Mouse (Mus musculus): ENCODE data around the gene 4930447C04Rik.

The 4930447C04Rik gene

DNA sequence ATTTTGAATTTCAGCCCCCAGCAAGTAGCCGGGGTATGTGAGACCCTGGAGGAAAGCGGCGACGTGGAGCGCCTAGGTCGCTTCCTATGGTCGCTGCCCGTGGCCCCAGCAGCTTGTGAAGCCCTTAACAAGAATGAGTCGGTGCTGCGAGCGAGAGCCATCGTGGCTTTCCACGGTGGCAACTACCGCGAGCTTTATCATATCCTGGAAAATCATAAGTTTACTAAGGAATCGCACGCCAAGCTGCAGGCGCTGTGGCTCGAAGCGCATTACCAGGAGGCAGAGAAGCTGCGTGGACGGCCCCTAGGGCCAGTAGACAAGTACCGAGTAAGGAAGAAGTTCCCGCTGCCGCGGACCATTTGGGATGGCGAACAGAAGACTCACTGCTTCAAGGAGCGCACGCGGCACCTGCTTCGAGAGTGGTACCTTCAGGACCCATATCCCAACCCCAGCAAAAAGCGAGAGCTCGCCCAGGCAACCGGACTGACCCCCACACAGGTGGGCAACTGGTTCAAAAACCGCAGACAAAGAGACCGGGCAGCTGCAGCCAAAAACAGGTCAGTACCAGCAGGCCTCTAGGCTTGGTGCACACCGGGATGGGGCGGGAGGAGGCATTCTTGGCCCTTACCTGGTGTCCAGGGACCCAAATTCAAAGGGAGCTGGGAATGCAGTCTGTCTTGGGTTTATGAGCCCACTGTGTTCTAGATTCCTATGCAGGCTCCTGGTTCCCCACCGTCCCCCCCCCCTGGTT, at the start of gene 4930447C04Rik:
TSS of gene 4930447C04Rik (minus strand) at position 704 of the 751 bp plus-strand sequence.
- no peak for DNase-seq

DNA sequence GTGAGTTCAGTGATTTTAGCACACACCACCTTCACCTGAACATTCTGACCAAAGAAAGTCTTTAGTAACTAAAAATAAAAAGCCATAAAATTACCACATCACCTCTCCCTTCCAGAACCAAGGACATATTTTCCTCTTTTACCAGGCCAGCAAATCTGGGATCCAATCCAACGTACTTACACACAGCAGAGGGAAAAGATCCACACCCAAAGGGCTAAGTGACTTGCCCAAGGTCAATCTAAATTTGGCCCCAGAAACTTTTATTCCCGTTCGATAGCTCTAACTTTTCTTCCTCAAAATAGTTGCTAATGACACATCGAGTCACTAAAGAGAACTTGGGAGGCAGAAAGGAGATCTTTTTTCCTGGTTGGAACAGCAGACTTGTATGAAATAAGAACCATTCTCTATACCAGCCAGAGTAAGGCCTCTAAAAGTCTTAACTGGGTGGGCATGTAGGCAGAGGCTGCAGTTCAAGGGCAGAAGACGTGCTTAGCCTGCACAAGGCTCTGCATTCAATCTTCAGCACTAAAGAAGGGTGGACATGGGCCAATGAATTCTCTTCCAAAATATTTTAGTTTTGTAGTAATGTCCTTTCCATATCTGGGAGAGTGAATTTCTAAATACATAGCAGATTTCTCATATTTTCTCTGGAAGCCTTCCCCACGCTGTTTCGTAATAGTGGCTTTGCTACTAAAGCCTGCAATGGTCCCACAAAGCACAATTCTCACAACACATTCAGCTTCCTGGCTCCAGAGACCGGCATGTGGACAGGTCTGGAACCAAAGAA, 42.7 kb upstream of the 4930447C04Rik start:
- DNase-seq, result peak; percentile 4 to 33

DNA sequence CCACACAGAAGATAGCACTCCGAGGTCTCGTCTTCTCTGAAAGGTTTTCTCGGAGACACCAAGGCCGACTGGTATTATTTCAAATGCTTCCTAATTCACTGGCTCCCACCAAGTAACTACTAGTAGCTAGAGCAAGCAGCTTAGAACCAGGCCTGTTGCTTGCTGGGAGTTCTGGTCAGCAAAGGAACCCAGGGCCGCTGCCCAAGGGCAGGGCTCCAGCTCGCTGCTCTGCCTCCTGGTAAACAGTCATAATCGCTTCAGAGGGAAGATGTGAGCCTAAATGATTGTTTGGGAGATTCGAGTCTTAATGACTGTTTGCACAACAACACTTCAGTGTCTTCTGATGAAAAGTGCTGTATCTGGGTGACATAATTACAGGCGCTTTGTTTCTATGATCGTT, 42.0 kb upstream of the 4930447C04Rik start:
- peak in 1 of 2 experiments; percentile 9 for DNase-seq

DNA sequence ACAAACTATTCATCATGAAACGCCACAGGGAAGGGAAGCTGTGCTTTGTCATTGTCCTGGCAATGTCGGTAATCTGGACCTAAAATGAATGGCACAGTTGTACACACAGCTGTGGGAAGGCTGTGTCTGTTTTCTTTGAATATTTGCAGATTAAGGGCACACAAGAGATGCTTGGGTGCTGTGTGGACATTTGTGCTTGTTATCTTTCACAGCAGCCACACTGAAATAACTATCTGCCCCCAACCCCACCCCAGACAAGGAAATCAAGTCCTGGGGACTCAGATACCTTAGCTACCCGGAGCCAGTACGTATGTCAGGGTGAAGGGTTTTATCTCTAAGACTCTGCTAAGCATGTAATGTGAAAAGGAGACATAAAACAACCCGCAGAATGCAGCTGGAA, 38.7 kb upstream of the 4930447C04Rik start:
- DNase-seq, result no peak

DNA sequence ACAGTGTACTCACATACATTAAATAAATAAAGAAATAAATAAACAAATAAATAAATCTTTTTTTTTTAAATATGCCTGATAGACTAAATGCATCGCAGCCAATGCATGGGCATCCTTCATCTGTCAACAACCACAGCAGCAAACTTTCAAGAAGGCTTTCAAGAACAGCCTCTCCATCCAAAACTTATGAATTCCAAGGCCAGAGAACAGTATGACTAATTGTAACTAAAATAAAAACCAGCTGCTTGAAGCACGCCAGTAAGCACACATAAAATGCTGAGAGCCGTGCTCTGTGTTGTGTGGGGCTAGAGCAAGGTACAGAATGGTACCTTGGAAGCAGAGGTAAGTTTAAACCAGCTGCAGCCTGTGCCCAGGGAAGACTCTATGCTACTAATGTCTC, 37.3 kb upstream of the 4930447C04Rik start:
- no peak for DNase-seq

DNA sequence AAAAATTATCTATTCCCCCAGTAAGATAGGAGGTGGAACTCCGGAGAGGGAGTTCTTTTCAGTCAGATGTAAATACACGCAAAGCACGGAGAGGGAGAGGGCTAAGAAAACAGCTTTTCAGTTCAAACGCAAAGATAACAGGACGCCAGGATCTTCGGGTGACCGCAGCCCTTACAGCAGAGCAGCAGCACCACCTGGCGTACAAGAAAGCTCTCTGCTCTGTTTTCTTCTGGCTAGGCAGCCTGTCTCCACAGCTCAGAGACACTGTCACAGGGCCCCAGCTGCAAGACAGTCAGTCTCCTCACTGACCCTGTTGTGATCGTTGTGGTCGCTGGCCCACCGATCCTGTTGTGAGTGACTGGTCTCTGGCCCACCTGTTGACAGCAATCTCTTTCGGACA, 36.1 kb upstream of the 4930447C04Rik start:
- DNase-seq, result peak; percentile 65 to 85

DNA sequence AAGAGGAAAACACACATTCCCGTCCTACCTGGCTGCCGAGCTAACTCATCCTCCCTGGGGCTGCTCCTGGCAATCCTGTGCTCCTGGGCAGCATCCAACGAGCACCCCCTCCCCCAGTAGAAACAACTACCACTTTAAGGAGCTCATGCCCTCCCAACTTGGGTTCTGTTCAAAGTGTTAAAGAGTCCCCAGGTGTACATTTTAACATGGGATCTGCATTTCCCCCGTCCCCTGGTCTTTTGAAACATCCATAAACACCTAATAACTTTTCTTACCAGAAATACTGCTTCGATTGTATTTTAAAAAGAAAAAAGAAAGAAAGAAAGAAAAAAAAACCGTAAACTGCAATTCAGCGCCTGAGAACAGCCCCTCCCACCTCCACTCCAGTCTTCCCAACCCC, 35.6 kb upstream of the 4930447C04Rik start:
- no peak for DNase-seq

DNA sequence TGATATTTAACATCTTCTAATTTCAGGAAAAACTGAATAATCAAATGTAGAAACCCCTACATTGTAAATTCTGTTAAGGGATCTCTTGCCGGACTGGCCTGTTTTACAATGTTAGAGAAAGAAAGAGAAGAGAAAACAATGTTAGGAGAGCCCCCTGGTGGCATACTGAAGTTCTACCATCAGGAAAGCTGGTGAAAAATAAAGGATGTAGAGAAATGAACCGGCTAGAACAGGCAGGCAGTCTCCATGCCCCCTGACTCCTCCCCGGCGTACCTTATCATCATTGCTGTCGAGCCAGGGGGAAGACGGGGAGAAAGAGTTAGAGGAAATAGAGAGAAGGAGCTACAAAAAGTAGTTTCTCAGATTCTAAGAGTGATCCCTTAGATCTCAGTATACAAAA, 32.6 kb upstream of the 4930447C04Rik start:
- DNase-seq, result peak; percentile 46 to 79

DNA sequence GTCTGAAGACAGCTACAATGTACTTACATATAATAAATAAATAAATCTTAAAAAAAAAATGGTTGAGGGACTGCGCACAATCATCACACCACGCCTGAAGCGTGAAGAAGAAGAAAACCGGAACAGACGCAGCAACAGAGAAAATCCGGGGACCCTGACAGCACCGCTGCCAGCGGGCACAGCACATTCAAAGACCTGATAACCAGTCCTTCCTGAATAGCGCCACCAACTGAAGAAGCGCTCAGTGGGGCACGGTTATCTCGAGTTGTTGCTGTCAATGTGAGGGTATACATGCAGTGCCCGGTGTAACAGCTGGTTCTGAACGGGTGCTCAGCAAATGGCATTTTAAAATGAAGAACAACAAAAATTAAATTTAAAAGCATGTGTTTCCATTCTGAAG, 30.0 kb upstream of the 4930447C04Rik start:
- no peak for DNase-seq

DNA sequence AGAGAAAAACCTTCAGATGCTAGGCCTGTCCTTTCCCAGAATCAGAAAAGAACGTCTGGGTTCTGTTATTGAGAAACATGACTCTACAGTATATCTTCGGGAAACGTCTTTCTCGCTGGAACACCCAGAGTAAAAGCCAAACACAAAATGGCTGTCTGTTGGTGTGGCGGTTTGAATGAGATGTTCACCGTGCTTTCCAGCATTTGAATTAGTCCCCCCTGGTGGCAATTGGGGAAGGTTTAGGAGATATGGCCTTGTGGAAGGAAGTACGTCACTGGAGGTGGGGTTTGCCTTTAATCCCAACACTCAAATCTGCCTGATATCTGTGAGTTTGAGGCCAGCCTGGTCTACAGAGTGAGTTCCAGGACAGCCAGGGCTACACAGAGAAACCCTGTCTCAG, 27.0 kb upstream of the 4930447C04Rik start:
- DNase-seq, result no peak

DNA sequence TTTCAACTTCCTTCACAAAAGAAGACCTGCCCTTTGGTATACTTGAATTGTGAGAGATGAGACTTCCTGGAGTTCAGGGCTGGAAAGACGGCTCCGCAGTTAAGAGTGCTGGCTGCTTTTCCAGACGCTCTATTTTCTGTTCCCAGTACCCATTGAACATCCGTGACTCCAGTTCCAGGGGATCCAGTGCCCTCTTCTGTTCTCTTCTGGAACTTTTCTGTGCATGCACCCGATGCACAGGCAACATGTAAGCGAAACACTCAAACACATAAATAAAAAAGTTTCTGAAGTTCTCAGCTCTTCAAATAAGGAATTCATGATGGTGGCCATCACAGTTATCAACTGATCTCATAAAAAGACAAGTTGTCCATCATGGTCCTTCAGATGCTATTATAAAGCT, 22.2 kb upstream of the 4930447C04Rik start:
- no peak for DNase-seq

DNA sequence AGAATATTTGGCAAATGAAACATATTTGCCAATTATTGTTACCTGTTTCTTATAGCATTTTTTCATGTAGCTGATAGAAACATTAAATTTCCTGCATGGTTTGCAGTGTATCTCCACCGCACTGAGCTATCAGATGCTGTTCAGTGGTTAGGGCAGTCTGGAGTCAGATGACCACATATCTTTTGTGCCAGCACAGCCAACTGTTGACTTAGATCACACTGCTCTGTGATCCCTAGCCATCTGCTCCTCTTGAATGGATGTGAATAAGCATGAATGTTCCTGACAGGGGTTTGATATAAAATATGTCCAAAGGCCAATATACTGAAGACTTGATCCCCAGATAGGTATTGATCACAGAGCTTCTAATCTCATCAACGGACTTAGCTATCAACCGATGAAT, 17.9 kb upstream of the 4930447C04Rik start:
- no peak for DNase-seq

DNA sequence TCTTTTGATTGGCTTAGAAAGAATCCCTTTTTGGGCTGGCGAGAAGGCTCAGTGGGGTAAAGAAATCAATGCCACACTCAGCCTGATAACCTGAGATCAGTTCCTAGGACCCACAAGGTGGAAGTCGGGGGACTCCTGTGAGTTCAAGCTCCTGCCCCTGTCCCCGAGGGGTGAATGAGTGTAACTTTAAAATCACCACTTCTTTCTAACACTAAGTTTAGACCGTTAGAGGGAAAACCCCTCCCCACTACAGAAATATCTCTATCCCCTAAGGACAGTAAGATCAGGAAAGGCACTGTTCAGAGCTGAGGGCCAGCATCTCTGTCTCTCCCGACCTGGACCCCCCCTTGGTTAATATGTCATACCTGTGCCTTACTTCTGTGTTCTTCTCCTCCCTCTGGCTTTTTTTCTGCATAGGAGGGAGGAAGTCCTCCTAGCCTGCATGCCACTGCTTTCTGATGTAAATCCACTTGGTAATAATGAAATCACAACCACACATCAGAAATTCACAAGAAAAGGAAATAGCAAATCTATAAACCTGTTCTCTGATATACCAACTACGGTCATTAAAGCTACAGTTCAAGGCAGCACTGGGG, 17.4 kb upstream of the 4930447C04Rik start:
- DNase-seq, result no peak

DNA sequence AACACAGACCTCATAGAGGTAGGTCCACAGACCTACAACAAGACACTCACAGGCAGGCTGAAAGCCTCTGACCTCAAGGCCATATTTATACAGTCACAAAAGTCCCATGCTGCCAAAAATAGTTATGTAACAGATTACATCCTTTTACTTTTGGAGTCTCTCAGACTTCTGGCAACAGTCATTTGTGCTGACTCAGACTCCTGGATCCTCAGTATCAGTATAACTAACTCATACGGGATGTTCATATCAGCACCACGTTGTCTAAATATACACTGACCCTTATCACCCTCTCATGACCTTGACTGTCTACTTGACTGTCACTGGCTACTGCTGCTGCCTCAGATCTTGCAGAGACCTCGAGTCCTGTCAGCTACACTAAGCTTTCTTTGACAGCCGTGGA, 14.3 kb upstream of the 4930447C04Rik start:
- DNase-seq, result no peak

DNA sequence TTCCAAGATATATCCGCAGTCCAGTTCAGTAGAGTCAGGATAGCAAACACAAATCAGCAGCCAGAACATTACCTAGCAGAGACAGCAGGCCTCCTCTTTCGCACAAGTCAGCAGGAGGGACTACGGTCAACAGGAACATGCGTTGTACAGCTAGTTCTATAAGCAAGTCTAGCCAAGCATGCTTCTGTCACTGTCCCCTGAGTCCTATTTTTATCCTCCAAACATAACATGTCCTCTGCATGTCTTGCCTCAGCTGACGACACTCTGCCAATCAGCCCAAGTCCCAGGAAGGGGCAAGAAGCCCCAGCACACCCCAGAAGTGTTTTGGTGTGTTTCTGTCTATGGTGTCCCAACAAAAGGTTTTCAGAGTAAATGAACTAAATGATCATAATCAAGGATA, 13.3 kb upstream of the 4930447C04Rik start:
- DNase-seq, result no peak

DNA sequence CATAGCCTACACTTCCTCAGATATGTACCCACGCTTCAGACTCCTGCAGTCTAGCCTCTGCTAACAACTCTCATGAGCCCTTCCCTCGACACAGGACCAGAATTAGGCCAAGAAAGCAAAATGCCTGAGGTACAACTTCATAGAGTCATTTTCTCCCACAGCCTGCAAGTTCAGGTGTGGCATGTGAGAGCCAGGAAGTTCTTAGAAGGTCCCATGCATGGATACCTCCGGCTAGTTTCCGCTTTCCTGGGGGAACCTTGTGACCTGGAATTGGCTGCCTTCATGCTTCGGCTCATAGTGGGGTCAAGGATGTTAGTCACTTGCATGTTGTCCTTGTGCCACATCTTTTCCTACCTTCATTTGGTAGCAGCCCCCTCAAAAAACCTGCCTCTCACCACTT, 12.5 kb upstream of the 4930447C04Rik start:
- DNase-seq, result no peak

DNA sequence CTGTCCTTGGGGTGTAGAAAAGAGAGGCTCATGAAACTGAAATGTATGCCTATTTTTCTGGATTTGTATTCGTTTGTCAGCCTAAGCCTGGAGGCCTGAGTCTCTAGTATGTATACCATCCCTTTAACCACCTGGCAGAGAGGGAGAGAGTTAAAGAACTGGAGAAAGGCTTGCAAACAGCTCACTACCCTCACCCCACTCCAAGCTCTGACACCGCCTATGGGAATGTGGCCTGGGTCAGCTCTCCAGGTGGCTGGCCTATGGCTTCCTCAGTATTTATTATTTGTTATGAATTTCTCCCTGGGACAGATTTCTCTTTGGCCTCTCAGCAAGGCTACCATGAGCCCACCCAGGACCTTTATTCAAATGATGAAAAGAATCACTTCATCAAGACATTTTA, 6.8 kb upstream of the 4930447C04Rik start:
- DNase-seq, result no peak

DNA sequence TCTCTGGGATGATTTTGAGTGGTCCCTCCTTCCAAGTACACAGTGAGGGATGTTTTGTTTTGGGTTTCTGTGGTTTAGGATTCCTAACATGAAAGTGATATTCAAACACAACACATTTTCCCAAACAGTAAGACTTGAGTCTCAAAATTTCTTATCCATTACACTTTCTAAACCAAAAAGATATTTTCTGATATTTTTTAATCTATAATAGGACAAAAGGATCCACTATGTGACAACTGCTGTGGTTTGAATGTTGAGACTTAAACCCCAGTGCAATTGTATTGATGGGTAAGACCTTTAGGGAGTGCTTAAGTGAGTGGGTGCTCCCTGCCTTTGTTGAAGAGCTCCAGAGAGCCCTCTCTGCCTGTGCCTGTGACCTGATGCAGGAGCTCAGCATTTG, 6.2 kb upstream of the 4930447C04Rik start:
- DNase-seq, result no peak

DNA sequence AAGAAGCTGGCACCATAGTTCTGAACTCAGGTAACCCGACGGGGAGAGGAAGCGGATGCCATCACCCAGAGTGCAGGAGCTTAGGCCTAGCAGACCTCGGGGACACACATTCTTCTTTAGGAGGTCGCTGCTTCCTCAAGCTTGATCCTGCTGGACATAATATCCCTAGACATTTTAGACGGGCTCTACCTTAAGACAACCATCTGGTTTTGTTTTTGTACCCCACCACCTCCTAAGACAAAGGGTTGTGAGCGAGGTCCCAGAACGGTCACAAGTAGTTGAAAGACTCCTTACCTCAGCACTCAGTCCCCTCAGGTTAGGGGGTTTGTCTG, 5.5 kb upstream of the 4930447C04Rik start:
- DNase-seq, result no peak

DNA sequence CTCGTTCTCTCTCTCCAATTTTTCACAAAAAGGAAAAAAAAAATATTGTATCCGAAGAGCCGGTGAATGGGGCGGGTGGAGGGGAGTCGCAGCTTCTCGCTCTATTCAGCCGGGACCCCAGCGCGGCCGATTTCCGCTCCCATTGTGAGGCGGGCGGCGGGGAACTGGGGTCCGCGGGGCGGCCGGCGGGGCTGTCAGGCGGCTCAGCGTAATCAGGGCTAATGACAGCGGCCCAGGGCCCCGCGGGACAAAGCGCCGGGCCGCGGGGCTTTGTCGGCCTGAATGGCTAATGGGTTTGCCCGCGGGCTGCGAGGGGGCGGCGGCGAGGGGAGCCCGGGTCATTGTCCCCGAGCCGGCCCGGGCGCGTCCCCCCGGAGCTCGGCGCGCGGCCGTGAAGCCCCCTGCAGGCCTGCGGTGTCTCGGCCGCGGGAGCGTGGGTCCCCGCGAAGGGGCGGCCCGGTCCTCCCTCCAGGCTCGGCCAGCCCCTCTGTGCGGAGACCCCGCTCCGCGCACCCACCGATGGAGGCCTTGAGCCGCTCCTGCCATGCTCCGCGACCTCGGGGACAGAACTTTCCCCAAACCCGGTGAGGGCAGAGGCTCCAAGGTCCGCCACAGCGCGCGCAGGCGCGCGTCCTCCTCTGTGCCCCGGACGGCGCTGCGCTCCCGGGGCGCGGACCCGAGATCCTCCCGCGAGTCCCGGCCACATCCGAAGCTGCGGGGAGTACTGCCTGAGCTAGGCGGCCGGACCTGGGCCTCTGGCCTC, 4.9 kb upstream of the 4930447C04Rik start:
- DNase-seq, result no peak

DNA sequence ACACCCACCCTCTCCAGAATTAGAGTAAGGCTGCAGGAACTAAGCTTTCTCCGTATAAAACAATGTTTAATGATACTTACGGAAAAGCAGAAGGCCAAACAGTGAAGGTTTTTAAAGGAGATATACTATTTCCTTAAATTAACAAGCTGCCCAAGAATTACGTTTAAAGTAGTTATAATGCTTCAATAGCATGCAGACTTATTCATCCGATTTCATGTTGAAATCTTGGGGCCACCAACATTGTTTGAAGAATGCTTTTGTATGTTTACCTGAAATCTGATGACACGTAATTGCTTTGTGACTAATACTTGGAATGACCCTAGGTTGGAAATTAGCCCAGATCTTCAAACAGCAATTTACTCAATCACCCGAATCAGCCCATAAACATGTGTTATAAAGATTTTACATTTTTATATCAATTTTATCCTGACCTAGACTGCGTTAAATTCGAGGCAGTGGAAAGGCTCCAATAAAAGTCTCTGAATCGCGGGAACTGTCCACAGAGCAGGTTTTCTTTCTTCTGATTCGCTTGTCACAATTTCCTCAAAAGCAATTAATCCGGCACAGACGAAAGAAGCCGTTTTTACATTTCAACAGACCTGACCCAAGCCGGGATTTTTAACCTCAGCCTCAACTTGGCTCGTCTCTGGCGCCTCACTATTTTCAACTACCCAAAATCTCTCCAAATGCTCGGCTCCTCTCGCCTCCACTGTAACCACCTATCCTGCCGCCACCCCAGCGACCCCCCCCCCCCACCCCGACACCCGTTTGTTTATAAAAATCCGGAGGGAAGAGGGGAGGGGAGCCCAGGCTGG, 4.0 kb upstream of the 4930447C04Rik start:
- no peak for DNase-seq

DNA sequence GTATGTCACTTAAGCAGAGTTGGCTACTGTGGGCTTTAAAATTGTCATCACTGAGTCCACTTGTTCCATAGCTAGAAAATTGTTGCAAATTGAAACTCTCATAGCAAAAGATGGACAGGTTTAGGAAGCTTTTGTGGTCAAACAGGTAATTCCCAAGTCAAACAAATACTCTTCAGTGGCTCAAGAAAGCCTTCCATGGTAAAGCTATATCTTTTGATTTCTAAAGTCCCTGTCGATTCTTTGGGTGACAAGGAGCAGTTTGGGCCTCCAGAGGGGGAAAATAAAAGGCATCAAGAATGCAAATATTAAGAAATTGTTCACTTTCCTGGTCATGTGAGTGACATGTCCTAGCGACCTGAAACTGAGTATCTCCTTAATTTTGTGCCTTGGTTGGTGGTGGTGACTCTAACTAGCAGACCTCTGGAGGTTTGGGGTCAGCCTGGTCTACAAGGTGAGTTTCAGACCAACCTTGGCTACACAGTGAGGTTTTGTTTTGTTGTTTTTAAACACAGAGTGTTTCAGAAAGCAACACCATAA, 3.1 kb upstream of the 4930447C04Rik start:
- no peak for DNase-seq

All from kidney, postnatal 36 days (tissue).